Mouse (Mus musculus) left cerebral cortex, adult 6 months (tissue): ENCODE results near the gene Nipsnap3a. TPM values are rescaled to one million over a fixed set of nuclear protein-coding genes. Genes with fewer than 3 reads are reported as not detected.

Experiments
- long read RNA-seq, 2 experiments: library from polyadenylated mRNA; unstranded; transcript quantifications; one replicate each; pipeline ENCODE4 v2.0.0; 2019 to 2020
- polyA plus RNA-seq: library from polyadenylated mRNA; unstranded; fragments of <200 nt; fragmentation: Nextera tagmentation; gene quantifications from 2 replicates; pipeline ENCODE4 v1.2.3, GENCODE M21; 2021

Gene Nipsnap3a
- polyA plus RNA-seq, result not detected in 2 replicates
- long read RNA-seq, experiment 1, result 0 reads
- long read RNA-seq, experiment 2, result 0 reads

GRCm38 (mm10) chr4:52989248-52989647, at the start of gene Nipsnap3a:
Gene Nipsnap3a, plus strand, starts transcription at chr4:52989272.

DNA sequence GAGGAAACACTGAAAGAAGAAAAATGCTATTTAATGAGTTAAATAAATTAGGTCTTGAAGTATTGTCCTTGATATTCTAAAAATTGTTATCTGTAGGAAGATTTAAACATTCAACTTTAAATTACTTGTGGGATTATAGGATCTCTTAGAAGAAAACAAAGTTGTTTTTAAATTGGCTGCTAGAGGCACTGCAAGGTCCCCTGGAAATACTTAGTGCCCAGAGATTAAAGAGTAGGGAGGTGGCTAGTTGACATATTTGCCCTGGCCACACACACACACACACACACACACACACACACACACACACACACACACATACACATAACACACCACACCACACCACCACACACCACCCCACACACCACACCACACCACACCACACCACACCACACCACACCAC, 24.8 kb upstream of the Nipsnap3a start, which contains the start of gene Olfr270:
Olfr270 (plus strand) TSS at position 301 of the 400 bp plus-strand sequence.

GRCm38 (mm10) chr4:53011732-53012361, 22.8 kb downstream of the Nipsnap3a start, which contains the start of gene Nipsnap3b:
Gene Nipsnap3b, plus strand, starts transcription at chr4:53011880.

Other genes starting within 250 kb of the Nipsnap3a start
- not detected in 2 replicates for gene Olfr275, start 174.7 kb upstream of the Nipsnap3a start, polyA plus RNA-seq
- gene Olfr273, start 130.0 kb upstream of the Nipsnap3a start, polyA plus RNA-seq, result not detected in 2 replicates
- gene Olfr272, start 70.1 kb upstream of the Nipsnap3a start, polyA plus RNA-seq, result not detected in 2 replicates
- not detected in 2 replicates for gene Olfr270, start 24.7 kb upstream of the Nipsnap3a start, polyA plus RNA-seq
- 36.4 and 43.1 TPM in 2 replicates for gene Nipsnap3b, start 22.6 kb downstream of the Nipsnap3a start, polyA plus RNA-seq
- gene Abca1, start 170.6 kb downstream of the Nipsnap3a start, polyA plus RNA-seq, result 1.5 and 1.7 TPM in 2 replicates